Comparison of ENCODE assay signal across 15 mouse cellular contexts in the genomic region with DNA sequence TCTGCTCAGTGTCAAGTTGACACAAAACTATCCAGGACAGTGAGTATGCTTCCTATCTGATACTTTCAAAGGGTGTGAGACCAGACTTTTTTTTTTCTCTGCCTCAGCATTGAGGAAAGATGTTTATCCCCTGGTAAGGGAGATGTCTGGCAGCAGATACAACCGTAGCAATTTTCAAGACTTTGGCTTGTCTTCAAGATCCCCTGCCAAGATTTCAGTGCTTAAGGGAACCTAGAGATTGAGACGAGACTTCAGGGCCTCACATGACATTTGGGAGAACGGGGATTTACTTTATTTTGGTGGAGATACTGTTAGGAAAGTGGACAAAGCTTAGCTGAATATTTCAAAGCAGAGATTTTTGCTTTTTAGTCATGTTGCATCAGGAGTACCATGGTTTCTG.
DNase-seq lines count a peak whose midpoint lies in the region; ATAC-seq and TF ChIP-seq lines count a peak whose summit lies in the region.
"Had no signal": no experiment of that assay in that cellular context is flagged by ENCODE, and none has a peak within 500 bp of the region (broad histone marks: within the 10 kb centered on the region; RNA-seq: fewer than 3 reads in every experiment).

No protein-coding gene starts in this region.

- no peak overlapping the region for H3K4me3 ChIP-seq in forebrain, postnatal 0 days (ENCODE audit: low read depth, low read length)
- no peak overlapping the region for H3K4me3 ChIP-seq in forebrain, embryonic 16.5 days (replicated peaks; ENCODE audit: low read length)
- no peak overlapping the region for H3K4me3 ChIP-seq in midbrain, embryonic 11.5 days (ENCODE audit: low read depth, low read length)
- no peak overlapping the region for H3K4me3 ChIP-seq in midbrain, postnatal 0 days (ENCODE audit: low read depth, low read length)
- no peak overlapping the region for H3K4me3 ChIP-seq in limb, embryonic 12.5 days (replicated peaks)
- no peak overlapping the region for H3K4me3 ChIP-seq in kidney, embryonic 16.5 days (ENCODE audit: low read length)
- H3K4me3 ChIP-seq: heart, embryonic 12.5 days; hindbrain, embryonic 10.5 days; hindbrain, embryonic 15.5 days had no signal

- no peaks in the 10 kb centered on the region for H3K36me3 ChIP-seq in forebrain, postnatal 0 days (ENCODE audit: insufficient read depth)
- H3K36me3 ChIP-seq in forebrain, embryonic 16.5 days (ENCODE audit: control insufficient read depth, insufficient read depth), result no peaks in the 10 kb centered on the region
- no peaks in the 10 kb centered on the region for H3K36me3 ChIP-seq in midbrain, embryonic 11.5 days (ENCODE audit: control insufficient read depth, insufficient read depth, low read length)
- H3K36me3 ChIP-seq in midbrain, postnatal 0 days (ENCODE audit: insufficient read depth, low read length), result no peaks in the 10 kb centered on the region
- no peaks in the 10 kb centered on the region for H3K36me3 ChIP-seq in limb, embryonic 12.5 days
- no peaks in the 10 kb centered on the region for H3K36me3 ChIP-seq in kidney, embryonic 16.5 days (ENCODE audit: insufficient read depth, low read length)
- H3K36me3 ChIP-seq: heart, embryonic 12.5 days; hindbrain, embryonic 10.5 days; hindbrain, embryonic 15.5 days had no signal

- H3K27ac ChIP-seq in forebrain, postnatal 0 days (ENCODE audit: low read depth, low read length), result no peak overlapping the region
- H3K27ac ChIP-seq in forebrain, embryonic 16.5 days (ENCODE audit: low read length), result no peak overlapping the region
- H3K27ac ChIP-seq in midbrain, embryonic 11.5 days (ENCODE audit: low read depth, low read length), result no peak overlapping the region
- no peak overlapping the region for H3K27ac ChIP-seq in midbrain, postnatal 0 days (ENCODE audit: low read depth, low read length)
- H3K27ac ChIP-seq in limb, embryonic 12.5 days, result peak overlapping the region; percentile 32
- H3K27ac ChIP-seq in kidney, embryonic 16.5 days (ENCODE audit: low read length), result no peak overlapping the region
- H3K27ac ChIP-seq: hindbrain, embryonic 10.5 days; hindbrain, embryonic 15.5 days had no signal

- no peaks in the 10 kb centered on the region for H3K9me3 ChIP-seq in forebrain, postnatal 0 days (ENCODE audit: low read length)
- no peaks in the 10 kb centered on the region for H3K9me3 ChIP-seq in forebrain, embryonic 16.5 days (ENCODE audit: control insufficient read depth, low read length)
- H3K9me3 ChIP-seq in midbrain, embryonic 11.5 days (ENCODE audit: control insufficient read depth, low read length), result no peaks in the 10 kb centered on the region
- no peaks in the 10 kb centered on the region for H3K9me3 ChIP-seq in midbrain, postnatal 0 days (ENCODE audit: low read length)
- no peaks in the 10 kb centered on the region for H3K9me3 ChIP-seq in limb, embryonic 12.5 days
- 0 out of 2 replicates have a peak, but pooled peaks cover 6% of the 10 kb centered on the region for H3K9me3 ChIP-seq in kidney, embryonic 16.5 days (ENCODE audit: low read length)
- H3K9me3 ChIP-seq: hindbrain, embryonic 15.5 days had no signal

- ATAC-seq in forebrain, postnatal 0 days, result no peak
- no peak for ATAC-seq in forebrain, embryonic 16.5 days
- no peak for ATAC-seq in midbrain, embryonic 11.5 days (ENCODE audit: low FRiP score)
- no peak for ATAC-seq in midbrain, postnatal 0 days (ENCODE audit: low FRiP score)
- ATAC-seq in limb, embryonic 12.5 days (ENCODE audit: insufficient number of reproducible peaks, insufficient read depth, low FRiP score, low TSS enrichment, low read depth), result no peak
- no peak for ATAC-seq in kidney, embryonic 16.5 days (ENCODE audit: low FRiP score, low TSS enrichment)
- ATAC-seq: intestine, postnatal 0 days had no signal

- H3K4me1 ChIP-seq in forebrain, postnatal 0 days (ENCODE audit: insufficient read depth), result no peaks in the 10 kb centered on the region
- H3K4me1 ChIP-seq in forebrain, embryonic 16.5 days (replicated peaks; ENCODE audit: control insufficient read depth, insufficient read depth, low read length), result peaks cover 8% of the 10 kb centered on the region; the same call in 1 of the 2 replicates
- H3K4me1 ChIP-seq in midbrain, embryonic 11.5 days (ENCODE audit: control insufficient read depth, insufficient read depth, low read length), result peaks cover under 1% of the 10 kb centered on the region; the same call in 1 of the 2 replicates
- H3K4me1 ChIP-seq in midbrain, postnatal 0 days (ENCODE audit: insufficient read depth, low read length), result no peaks in the 10 kb centered on the region
- peaks cover 12% of the 10 kb centered on the region for H3K4me1 ChIP-seq in limb, embryonic 12.5 days (replicated peaks)
- H3K4me1 ChIP-seq in kidney, embryonic 16.5 days (ENCODE audit: insufficient read depth, low read length), result no peaks in the 10 kb centered on the region
- H3K4me1 ChIP-seq: hindbrain, embryonic 15.5 days had no signal

- no peaks in the 10 kb centered on the region for H3K27me3 ChIP-seq in forebrain, postnatal 0 days (ENCODE audit: insufficient read depth, low read length)
- no peaks in the 10 kb centered on the region for H3K27me3 ChIP-seq in forebrain, embryonic 16.5 days (replicated peaks; ENCODE audit: control insufficient read depth, insufficient read depth, low read length)
- no peaks in the 10 kb centered on the region for H3K27me3 ChIP-seq in midbrain, embryonic 11.5 days (ENCODE audit: control insufficient read depth, insufficient read depth, low read length)
- H3K27me3 ChIP-seq in midbrain, postnatal 0 days (ENCODE audit: insufficient read depth, low read length), result no peaks in the 10 kb centered on the region
- no peaks in the 10 kb centered on the region for H3K27me3 ChIP-seq in limb, embryonic 12.5 days
- H3K27me3 ChIP-seq in kidney, embryonic 16.5 days (ENCODE audit: insufficient read depth, low read length), result no peaks in the 10 kb centered on the region
- H3K27me3 ChIP-seq: heart, embryonic 12.5 days; hindbrain, embryonic 15.5 days had no signal

- WGBS in forebrain, postnatal 0 days, result 38% methylated on average over 3 of the region's 3 CpGs
- WGBS in forebrain, embryonic 16.5 days, result 51% methylated on average over 3 of the region's 3 CpGs
- WGBS in midbrain, embryonic 11.5 days, result 85% methylated on average over 3 of the region's 3 CpGs
- WGBS in midbrain, postnatal 0 days, result 60% methylated on average over 3 of the region's 3 CpGs
- WGBS in limb, embryonic 12.5 days, result 69% methylated on average over 3 of the region's 3 CpGs
- WGBS in kidney, embryonic 16.5 days, result 62% methylated on average over 3 of the region's 3 CpGs

- H3K9ac ChIP-seq in forebrain, postnatal 0 days, result no peak overlapping the region
- H3K9ac ChIP-seq in forebrain, embryonic 16.5 days (replicated peaks; ENCODE audit: low read depth, low read length), result no peak overlapping the region
- no peak overlapping the region for H3K9ac ChIP-seq in midbrain, embryonic 11.5 days (ENCODE audit: low read length)
- H3K9ac ChIP-seq in midbrain, postnatal 0 days (replicated peaks; ENCODE audit: low read length, poor library complexity, severe bottlenecking), result no peak overlapping the region
- no peak overlapping the region for H3K9ac ChIP-seq in limb, embryonic 12.5 days (replicated peaks)
- H3K9ac ChIP-seq in kidney, embryonic 16.5 days (replicated peaks; ENCODE audit: low read length), result no peak overlapping the region
- H3K9ac ChIP-seq: heart, embryonic 12.5 days; hindbrain, embryonic 15.5 days had no signal

- peak; percentile 42 for DNase-seq in forebrain, postnatal 0 days
- peak; percentile 59 for DNase-seq in midbrain, embryonic 11.5 days (ENCODE audit: low spot score, missing footprints)
- no peak for DNase-seq in midbrain, postnatal 0 days (ENCODE audit: low spot score)
- DNase-seq in brain, adult 2 months (ENCODE audit: low read depth, low spot score), result peak; percentile 50
- no peak for DNase-seq in thymus, postnatal 10 days (ENCODE audit: low spot score in 2 of 2)
- DNase-seq: adrenal gland, postnatal 14 days; cerebellum, adult 2 months; gastrocnemius, postnatal 14 days had no signal

- no peak overlapping the region for H3K4me2 ChIP-seq in forebrain, postnatal 0 days (ENCODE audit: low read depth)
- H3K4me2 ChIP-seq in forebrain, embryonic 16.5 days (ENCODE audit: low read length), result no peak overlapping the region
- H3K4me2 ChIP-seq in midbrain, embryonic 11.5 days, result no peak overlapping the region
- H3K4me2 ChIP-seq in midbrain, postnatal 0 days (ENCODE audit: low read depth, low read length, poor library complexity, severe bottlenecking), result no peak overlapping the region
- H3K4me2 ChIP-seq in limb, embryonic 12.5 days, result no peak overlapping the region
- H3K4me2 ChIP-seq in kidney, embryonic 16.5 days (replicated peaks; ENCODE audit: low read depth, low read length), result no peak overlapping the region
- H3K4me2 ChIP-seq: heart, embryonic 12.5 days; hindbrain, embryonic 15.5 days had no signal

- no peak for TF ChIP-seq CTCF in forebrain, postnatal 0 days (IDR thresholded peaks at IDR 0.05; ENCODE audit: low read depth)
- TF ChIP-seq CTCF in midbrain, postnatal 0 days (IDR thresholded peaks at IDR 0.05), result no peak

Comparison
In these comparisons a context has a peak if more than half of its experiments do, and no peak if none do; other contexts are left out.
1. DNase-seq: peak in forebrain, postnatal 0 days (single experiment), midbrain, embryonic 11.5 days (single experiment) and brain, adult 2 months (single experiment); none in midbrain, postnatal 0 days (single experiment) and thymus, postnatal 10 days (0 of 2).